Mouse (Mus musculus): Measurements from ENCODE around the gene Lingo2. TPM values are rescaled to one million over a fixed set of nuclear protein-coding genes. Genes with fewer than 3 reads are reported as not detected.

The Lingo2 gene
- total and polyA plus RNA-seq, 3 experiments = not detected

GRCm38 (mm10) chr4:36354401-36354800 is 597.1 kb downstream of the Lingo2 start:
- H3K4me3 ChIP-seq (ENCODE audit: control insufficient read depth in 1 of 2, insufficient read depth in 1 of 2, low read depth in 2 of 2, low read length in 2 of 2) = no peak overlapping the region
- DNase-seq (ENCODE audit: low read depth, low spot score) = no peak
- no peaks in the 10 kb centered on the region for H3K36me3 ChIP-seq (ENCODE audit: control insufficient read depth in 1 of 2, insufficient read depth in 2 of 2, low read length in 2 of 2)
- no peaks in the 10 kb centered on the region for H3K79me2 ChIP-seq (ENCODE audit: control insufficient read depth, insufficient read depth, low read length, poor library complexity)
- H3K9me3 ChIP-seq (replicated peaks; ENCODE audit: insufficient read depth, low read length) = no peaks in the 10 kb centered on the region
- H3K9ac ChIP-seq (ENCODE audit: control insufficient read depth, low read depth, low read length, poor library complexity, severe bottlenecking) = no peak overlapping the region
- TF ChIP-seq NRF1 (IDR thresholded peaks at IDR 0.05; ENCODE audit: insufficient read depth, low read depth, low read length, poor library complexity, severe bottlenecking) (no peak), EP300 (IDR thresholded peaks at IDR 0.05; ENCODE audit: low read depth in 1 of 2, low read length in 2 of 2) (no peak), CTCF (IDR thresholded peaks at IDR 0.05 in 2 of 3, conservative IDR thresholded peaks at IDR 0.05 in 1 of 3; ENCODE audit: control insufficient read depth in 1 of 3, insufficient read depth in 1 of 3, low read depth in 2 of 3, low read length in 3 of 3, poor library complexity in 1 of 3, severe bottlenecking in 1 of 3) (no peak)
- H3K27me3 ChIP-seq (ENCODE audit: control insufficient read depth in 1 of 2, insufficient read depth in 2 of 2, low read length in 2 of 2) = no peaks in the 10 kb centered on the region
- H3K4me1 ChIP-seq (ENCODE audit: control insufficient read depth in 1 of 2, insufficient read depth in 2 of 2, low read length in 2 of 2) = no peaks in the 10 kb centered on the region
- no peak overlapping the region for H3K27ac ChIP-seq (ENCODE audit: control insufficient read depth, low read depth, low read length)

GRCm38 (mm10) chr4:36331741-36332140 is 619.8 kb downstream of the Lingo2 start:
- H3K27me3 ChIP-seq (ENCODE audit: control insufficient read depth in 1 of 2, insufficient read depth in 2 of 2, low read length in 2 of 2) = no peaks in the 10 kb centered on the region
- TF ChIP-seq TCF12 (IDR thresholded peaks at IDR 0.05; ENCODE audit: low read depth, low read length) (no peak), TAL1 (IDR thresholded peaks at IDR 0.05; ENCODE audit: low read length) (no peak), MXI1 (IDR thresholded peaks at IDR 0.05; ENCODE audit: low read depth, low read length) (no peak), POLR2A (IDR thresholded peaks at IDR 0.05; ENCODE audit: control insufficient read depth in 1 of 2, insufficient read depth in 1 of 2, low read depth in 1 of 2, low read length in 2 of 2, poor library complexity in 1 of 2) (no peak), USF1 (IDR thresholded peaks at IDR 0.05; ENCODE audit: low read depth, low read length) (no peak), ETS1 (IDR thresholded peaks at IDR 0.05; ENCODE audit: low read depth, low read length) (no peak), RCOR1 (IDR thresholded peaks at IDR 0.05; ENCODE audit: low read depth, low read length) (no peak), MEF2A (IDR thresholded peaks at IDR 0.05; ENCODE audit: extremely low read depth, insufficient replicate concordance, low read depth, low read length, poor library complexity, severe bottlenecking) (no peak), MYB (IDR thresholded peaks at IDR 0.05; ENCODE audit: low read depth, low read length) (no peak), CTCF (IDR thresholded peaks at IDR 0.05 in 2 of 3, conservative IDR thresholded peaks at IDR 0.05 in 1 of 3; ENCODE audit: control insufficient read depth in 1 of 3, insufficient read depth in 1 of 3, low read depth in 2 of 3, low read length in 3 of 3, poor library complexity in 1 of 3, severe bottlenecking in 1 of 3) (no peak), TBP (IDR thresholded peaks at IDR 0.05; ENCODE audit: low read depth, low read length) (no peak), ZNF384 (IDR thresholded peaks at IDR 0.05; ENCODE audit: low read depth, low read length) (no peak), NRF1 (IDR thresholded peaks at IDR 0.05; ENCODE audit: insufficient read depth, low read depth, low read length, poor library complexity, severe bottlenecking) (no peak)
- H3K27ac ChIP-seq (ENCODE audit: control insufficient read depth, low read depth, low read length) = no peak overlapping the region
- H3K9ac ChIP-seq (ENCODE audit: control insufficient read depth, low read depth, low read length, poor library complexity, severe bottlenecking) = no peak overlapping the region
- no peak for DNase-seq (ENCODE audit: low read depth, low spot score)
- no peak overlapping the region for H3K4me3 ChIP-seq (ENCODE audit: control insufficient read depth in 1 of 2, insufficient read depth in 1 of 2, low read depth in 2 of 2, low read length in 2 of 2)
- no peaks in the 10 kb centered on the region for H3K36me3 ChIP-seq (ENCODE audit: control insufficient read depth in 1 of 2, insufficient read depth in 2 of 2, low read length in 2 of 2)
- no peaks in the 10 kb centered on the region for H3K79me2 ChIP-seq (ENCODE audit: control insufficient read depth, insufficient read depth, low read length, poor library complexity)
- no peaks in the 10 kb centered on the region for H3K9me3 ChIP-seq (replicated peaks; ENCODE audit: insufficient read depth, low read length)
- no peaks in the 10 kb centered on the region for H3K4me1 ChIP-seq (ENCODE audit: control insufficient read depth in 1 of 2, insufficient read depth in 2 of 2, low read length in 2 of 2)

- Histone ChIP-seq H3K36me3 (ENCODE audit: control insufficient read depth in 1 of 2, insufficient read depth in 2 of 2, low read length in 2 of 2) (no peaks in the 10 kb centered on the region), H3K27ac (ENCODE audit: control insufficient read depth, low read depth, low read length) (no peak overlapping the region), H3K27me3 (ENCODE audit: control insufficient read depth in 1 of 2, insufficient read depth in 2 of 2, low read length in 2 of 2) (no peaks in the 10 kb centered on the region), H3K79me2 (ENCODE audit: control insufficient read depth, insufficient read depth, low read length, poor library complexity) (no peaks in the 10 kb centered on the region), H3K4me1 (ENCODE audit: control insufficient read depth in 1 of 2, insufficient read depth in 2 of 2, low read length in 2 of 2) (no peaks in the 10 kb centered on the region), H3K9me3 (replicated peaks; ENCODE audit: insufficient read depth, low read length) (no peaks in the 10 kb centered on the region), H3K9ac (ENCODE audit: control insufficient read depth, low read depth, low read length, poor library complexity, severe bottlenecking) (no peak overlapping the region), H3K4me3 (ENCODE audit: control insufficient read depth in 1 of 2, insufficient read depth in 1 of 2, low read depth in 2 of 2, low read length in 2 of 2) (no peak overlapping the region)
- DNase-seq (ENCODE audit: low read depth, low spot score) = no peak
- TF ChIP-seq POLR2AphosphoS5 (IDR thresholded peaks at IDR 0.05; ENCODE audit: borderline replicate concordance, low read depth, low read length) (no peak), TCF12 (IDR thresholded peaks at IDR 0.05; ENCODE audit: low read depth, low read length) (no peak), USF2 (IDR thresholded peaks at IDR 0.05; ENCODE audit: borderline replicate concordance in 1 of 2, insufficient read depth in 1 of 2, low read depth in 1 of 2, low read length in 2 of 2) (no peak), ETS1 (IDR thresholded peaks at IDR 0.05; ENCODE audit: low read depth, low read length) (no peak), EP300 (IDR thresholded peaks at IDR 0.05; ENCODE audit: low read depth in 1 of 2, low read length in 2 of 2) (no peak), MAZ (IDR thresholded peaks at IDR 0.05; ENCODE audit: low read depth, low read length) (no peak), JUND (IDR thresholded peaks at IDR 0.05; ENCODE audit: low read depth, low read length) (no peak), E2F4 (IDR thresholded peaks at IDR 0.05; ENCODE audit: borderline replicate concordance, low read depth, low read length) (no peak), NRF1 (IDR thresholded peaks at IDR 0.05; ENCODE audit: insufficient read depth, low read depth, low read length, poor library complexity, severe bottlenecking) (no peak), KAT2A (conservative IDR thresholded peaks at IDR 0.05; ENCODE audit: low read depth, low read length) (no peak), MAX (IDR thresholded peaks at IDR 0.05; ENCODE audit: low read length) (no peak), TAL1 (IDR thresholded peaks at IDR 0.05; ENCODE audit: low read length) (no peak), GABPA (IDR thresholded peaks at IDR 0.05; ENCODE audit: low read depth, low read length) (no peak), CTCF (IDR thresholded peaks at IDR 0.05 in 2 of 3, conservative IDR thresholded peaks at IDR 0.05 in 1 of 3; ENCODE audit: control insufficient read depth in 1 of 3, insufficient read depth in 1 of 3, low read depth in 2 of 3, low read length in 3 of 3, poor library complexity in 1 of 3, severe bottlenecking in 1 of 3) (no peak), ZMIZ1 (IDR thresholded peaks at IDR 0.05; ENCODE audit: low read depth, low read length) (no peak)
These were observed 625.9 kb downstream of the Lingo2 start for GRCm38 (mm10) chr4:36325603-36326002.

Data from MEL (cell line).